Mouse (Mus musculus): ENCODE results near the gene Dst.

DNA sequence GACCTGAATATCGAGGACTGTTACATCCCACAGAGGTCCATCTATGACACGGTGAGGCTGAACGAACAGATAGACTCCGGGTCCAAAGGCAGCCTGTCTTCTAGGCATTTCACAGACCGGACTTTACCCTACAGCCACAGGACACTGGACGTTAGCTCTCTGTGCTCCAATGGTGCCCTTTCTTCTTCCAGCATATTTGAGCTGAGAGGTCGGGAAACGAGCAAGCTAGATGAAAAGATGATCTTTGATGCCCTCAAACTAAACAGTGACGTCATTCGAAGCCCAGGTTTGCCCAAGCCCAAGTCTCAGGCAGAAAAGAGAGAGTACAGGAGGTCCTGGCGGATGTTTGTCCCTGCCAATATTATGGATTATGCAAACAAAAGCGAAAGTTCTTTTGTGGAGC lies 329.7 kb downstream of the Dst start:
- no peak for TF ChIP-seq MYC (IDR thresholded peaks at IDR 0.05; ENCODE audit: low read depth, low read length)
- TF ChIP-seq USF1 (IDR thresholded peaks at IDR 0.05; ENCODE audit: low read depth, low read length), result no peak
- no peak for TF ChIP-seq CTCF (IDR thresholded peaks at IDR 0.05 in 2 of 3, conservative IDR thresholded peaks at IDR 0.05 in 1 of 3; ENCODE audit: control insufficient read depth in 1 of 3, insufficient read depth in 1 of 3, low read depth in 2 of 3, low read length in 3 of 3, poor library complexity in 1 of 3, severe bottlenecking in 1 of 3)
- no peak for TF ChIP-seq POLR2A (IDR thresholded peaks at IDR 0.05; ENCODE audit: control insufficient read depth in 1 of 2, insufficient read depth in 1 of 2, low read depth in 1 of 2, low read length in 2 of 2, poor library complexity in 1 of 2)
- TF ChIP-seq ZNF384 (IDR thresholded peaks at IDR 0.05; ENCODE audit: low read depth, low read length), result no peak
- no peak for TF ChIP-seq GATA1 (IDR thresholded peaks at IDR 0.05; ENCODE audit: low read depth, low read length)
- no peak for TF ChIP-seq SIN3A (IDR thresholded peaks at IDR 0.05; ENCODE audit: low read length)
- TF ChIP-seq CHD2 (IDR thresholded peaks at IDR 0.05; ENCODE audit: low read length), result no peak
- TF ChIP-seq MEF2A (IDR thresholded peaks at IDR 0.05; ENCODE audit: extremely low read depth, insufficient replicate concordance, low read depth, low read length, poor library complexity, severe bottlenecking), result no peak
- TF ChIP-seq USF2 (IDR thresholded peaks at IDR 0.05; ENCODE audit: borderline replicate concordance in 1 of 2, insufficient read depth in 1 of 2, low read depth in 1 of 2, low read length in 2 of 2), result no peak
- no peak for TF ChIP-seq E2F4 (IDR thresholded peaks at IDR 0.05; ENCODE audit: borderline replicate concordance, low read depth, low read length)
- no peak for TF ChIP-seq GABPA (IDR thresholded peaks at IDR 0.05; ENCODE audit: low read depth, low read length)

All from MEL (cell line).